Mouse (Mus musculus) hematopoietic multipotent progenitor cell, adult 10-12 weeks (in vitro differentiated cells): ENCODE results near the gene Olfr1118. TPM values are rescaled to one million over a fixed set of nuclear protein-coding genes. Genes with fewer than 3 reads are reported as not detected.

Experiments
- polyA plus RNA-seq: library from polyadenylated mRNA; stranded (reverse); fragments of >175 nt; gene quantifications from 2 replicates; pipeline ENCODE4 v1.2.3, GENCODE M21; 2012; ENCODE audit warnings: low replicate concordance

The Olfr1118 gene
- polyA plus RNA-seq, result not detected in 2 replicates

GRCm38 (mm10) chr2:87307281-87307680, at the start of gene Olfr1118:
Gene Olfr1118, plus strand, starts transcription at chr2:87307581.

GRCm38 (mm10) chr2:87267234-87267633, 40.1 kb upstream of the Olfr1118 start, which contains the start of gene Olfr1116:
Gene Olfr1116, plus strand, starts transcription at chr2:87267534.

GRCm38 (mm10) chr2:87354515-87354914, 47.1 kb downstream of the Olfr1118 start, which contains the start of gene Olfr1120:
Gene Olfr1120, plus strand, starts transcription at chr2:87354815.

Other genes starting within 250 kb of the Olfr1118 start
- gene Olfr1107, start 231.8 kb upstream of the Olfr1118 start, polyA plus RNA-seq, result not detected in 2 replicates
- not detected in 2 replicates for gene Olfr1109, start 211.6 kb upstream of the Olfr1118 start, polyA plus RNA-seq
- not detected in 2 replicates for gene Olfr259, start 193.0 kb upstream of the Olfr1118 start, polyA plus RNA-seq
- not detected in 2 replicates for gene Olfr1110, start 167.3 kb upstream of the Olfr1118 start, polyA plus RNA-seq
- not detected in 2 replicates for gene Olfr1111, start 155.0 kb upstream of the Olfr1118 start, polyA plus RNA-seq
- gene Olfr1112, start 119.8 kb upstream of the Olfr1118 start, polyA plus RNA-seq, result not detected in 2 replicates
- not detected in 2 replicates for gene Olfr1113, start 98.6 kb upstream of the Olfr1118 start, polyA plus RNA-seq
- not detected in 2 replicates for gene Olfr1115, start 59.6 kb upstream of the Olfr1118 start, polyA plus RNA-seq
- gene Olfr1116, start 40.0 kb upstream of the Olfr1118 start, polyA plus RNA-seq, result not detected in 2 replicates
- not detected in 2 replicates for gene Olfr1120, start 47.2 kb downstream of the Olfr1118 start, polyA plus RNA-seq
- gene Olfr1121, start 62.3 kb downstream of the Olfr1118 start, polyA plus RNA-seq, result not detected in 2 replicates
- gene Olfr1122, start 78.3 kb downstream of the Olfr1118 start, polyA plus RNA-seq, result 0.23 TPM in 1 of 2 replicates, not detected in the other
- gene Olfr1123, start 109.1 kb downstream of the Olfr1118 start, polyA plus RNA-seq, result not detected in 2 replicates
- gene Olfr1124, start 122.7 kb downstream of the Olfr1118 start, polyA plus RNA-seq, result not detected in 2 replicates
- not detected in 2 replicates for gene Olfr1126, start 146.4 kb downstream of the Olfr1118 start, polyA plus RNA-seq
- not detected in 2 replicates for gene Pramel7, start 189.5 kb downstream of the Olfr1118 start, polyA plus RNA-seq
- not detected in 2 replicates for gene Pramel6, start 199.0 kb downstream of the Olfr1118 start, polyA plus RNA-seq
- gene Olfr153, start 224.2 kb downstream of the Olfr1118 start, polyA plus RNA-seq, result not detected in 2 replicates
- not detected in 2 replicates for gene Olfr1128, start 238.0 kb downstream of the Olfr1118 start, polyA plus RNA-seq